In genomic region chr2:157135014-157135413, GRCm38 (mm10) we compare ENCODE assay signal across 8 mouse cellular contexts. TPM values are rescaled to one million over a fixed set of nuclear protein-coding genes. Genes with fewer than 3 reads are reported as not detected.
DNase-seq lines count a peak whose midpoint lies in the region; ATAC-seq and TF ChIP-seq lines count a peak whose summit lies in the region.

Gene Samhd1, minus strand, starts transcription at chr2:157135265.

- DNase-seq in gastrocnemius, postnatal 10 days = peak; percentile 95
- DNase-seq in induced T-regulatory cell, adult 2 months (ENCODE audit: low read depth) = peak; percentile 98
- DNase-seq in left cerebral cortex, adult 9 months (ENCODE audit: low spot score in 2 of 2) = peak; percentile 73 to 91
- peak; percentile 87 for DNase-seq in right cerebral cortex, postnatal 14 days
- peak; percentile 91 to 96 for DNase-seq in urinary bladder, postnatal 36 days (ENCODE audit: low spot score in 2 of 2)

- no peak within 1 kb of the TSS; the same call in 1 of the 2 replicates for H3K27ac ChIP-seq in cortical plate, adult 2 months (ENCODE audit: insufficient read depth, low read length)

- no peak for TF ChIP-seq CTCF in cortical plate, adult 2 months (IDR thresholded peaks at IDR 0.05; ENCODE audit: extremely low read depth, insufficient read depth, low read length)

- peak; percentile 60 for ATAC-seq in activated CD4-positive, CD25-positive, alpha-beta regulatory T cell, adult 4 months
- peak; percentile 76 for ATAC-seq in megakaryocyte progenitor cell, adult 5-6 weeks (replicated peaks; ENCODE audit: poor library complexity)

- no peaks in the 10 kb centered on the region for H3K4me1 ChIP-seq in cortical plate, adult 2 months (ENCODE audit: control insufficient read depth, insufficient read depth, low read length)

- TF ChIP-seq POLR2A in cortical plate, adult 2 months (IDR thresholded peaks at IDR 0.05; ENCODE audit: extremely low read depth, insufficient read depth, low read length) = no peak

- H3K4me3 ChIP-seq in cortical plate, adult 2 months (ENCODE audit: insufficient read depth, low read length) = peak within 1 kb of the TSS; percentile 94

RNA-seq across cellular contexts. Expression of gene Samhd1, which starts in this region (rescaled TPM):
- 100 to 1,000 TPM; 574 to 641 TPM for polyA plus RNA-seq in activated CD4-positive, CD25-positive, alpha-beta regulatory T cell, adult 4 months (2017; shearing (Covaris generic))
- 14.7 and 15.9 TPM in 2 replicates for polyA plus RNA-seq in cortical plate, adult 2 months (2012; rRNA removed)
- 10 to 100 TPM; 15.9 to 20.2 TPM for total RNA-seq in gastrocnemius, postnatal 10 days (2021)
- total RNA-seq in megakaryocyte progenitor cell, adult 5-6 weeks (2015) = 90.6 and 93.0 TPM in 2 replicates
- 60.4 and 62.9 TPM in 2 replicates for total RNA-seq in megakaryocyte progenitor cell, adult 5-6 weeks (2017)

Comparison
In these comparisons a context has a peak if more than half of its experiments do, and no peak if none do; other contexts are left out.
1. RNA of gene Samhd1 (polyA plus RNA-seq): 574 to 641 TPM in activated CD4-positive, CD25-positive, alpha-beta regulatory T cell, adult 4 months; 14.7 to 15.9 TPM in cortical plate, adult 2 months; every median in the first group is over 10 times any median in the second.
2. Peak in every context shown above with its lines, with median percentiles within 50 percentile points of each other: DNase-seq.